Mouse (Mus musculus) inflammation-experienced regulatory T-cells (primary cell): ENCODE results near the gene Fasn. TPM values are rescaled to one million over a fixed set of nuclear protein-coding genes. Genes with fewer than 3 reads are reported as not detected.

Experiments
- polyA plus RNA-seq, 2 experiments: library from polyadenylated mRNA; unstranded; fragments of 100-300 nt; shearing (Covaris generic); gene quantifications; one replicate each; pipeline ENCODE4 v1.2.1; 2017

Fasn gene
- polyA plus RNA-seq: 10 to 100 TPM; 43.4 to 45.6 TPM

DNA sequence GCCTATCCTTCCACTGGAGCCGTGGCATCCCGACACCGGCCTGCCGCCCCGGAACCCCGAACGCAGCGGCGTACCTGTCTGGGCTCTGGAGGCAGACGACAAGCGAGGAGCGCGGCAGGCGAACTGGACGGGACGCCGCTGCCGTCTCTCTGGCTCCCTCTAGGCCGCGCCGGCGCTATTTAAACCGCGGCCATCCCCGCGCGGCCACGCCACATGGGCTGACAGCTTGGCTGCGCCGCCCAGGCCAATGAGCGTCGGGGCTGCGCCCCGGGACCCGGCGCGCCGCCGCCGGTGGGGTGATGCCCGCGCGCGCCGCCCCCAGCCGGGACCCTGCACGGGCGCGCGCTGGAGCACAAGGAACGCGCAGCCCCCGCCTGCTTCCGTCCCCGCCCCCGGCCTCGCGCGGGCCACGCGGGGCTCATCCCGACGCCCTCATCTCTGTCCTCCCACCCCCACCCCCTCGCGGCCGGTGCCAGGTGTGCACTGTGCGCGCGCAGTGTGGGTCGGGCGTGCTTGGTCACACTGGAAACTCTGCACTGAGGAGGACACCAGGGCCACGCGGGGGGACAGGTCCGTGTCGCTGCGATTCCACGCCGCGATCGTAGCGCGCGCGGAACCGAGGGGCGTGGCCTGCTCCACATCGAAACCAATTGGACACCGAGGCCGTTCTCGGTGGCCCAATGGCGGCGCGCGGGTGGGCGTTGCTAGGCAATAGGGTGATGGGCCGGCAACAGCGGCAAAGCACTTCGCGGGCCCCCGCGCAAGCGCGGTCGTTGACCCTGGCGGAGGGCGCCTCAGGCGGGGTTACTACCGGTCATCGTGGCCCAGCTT, at the start of gene Fasn:
Gene Fasn, minus strand, starts transcription at position 592 of the 831 bp plus-strand sequence.

DNA sequence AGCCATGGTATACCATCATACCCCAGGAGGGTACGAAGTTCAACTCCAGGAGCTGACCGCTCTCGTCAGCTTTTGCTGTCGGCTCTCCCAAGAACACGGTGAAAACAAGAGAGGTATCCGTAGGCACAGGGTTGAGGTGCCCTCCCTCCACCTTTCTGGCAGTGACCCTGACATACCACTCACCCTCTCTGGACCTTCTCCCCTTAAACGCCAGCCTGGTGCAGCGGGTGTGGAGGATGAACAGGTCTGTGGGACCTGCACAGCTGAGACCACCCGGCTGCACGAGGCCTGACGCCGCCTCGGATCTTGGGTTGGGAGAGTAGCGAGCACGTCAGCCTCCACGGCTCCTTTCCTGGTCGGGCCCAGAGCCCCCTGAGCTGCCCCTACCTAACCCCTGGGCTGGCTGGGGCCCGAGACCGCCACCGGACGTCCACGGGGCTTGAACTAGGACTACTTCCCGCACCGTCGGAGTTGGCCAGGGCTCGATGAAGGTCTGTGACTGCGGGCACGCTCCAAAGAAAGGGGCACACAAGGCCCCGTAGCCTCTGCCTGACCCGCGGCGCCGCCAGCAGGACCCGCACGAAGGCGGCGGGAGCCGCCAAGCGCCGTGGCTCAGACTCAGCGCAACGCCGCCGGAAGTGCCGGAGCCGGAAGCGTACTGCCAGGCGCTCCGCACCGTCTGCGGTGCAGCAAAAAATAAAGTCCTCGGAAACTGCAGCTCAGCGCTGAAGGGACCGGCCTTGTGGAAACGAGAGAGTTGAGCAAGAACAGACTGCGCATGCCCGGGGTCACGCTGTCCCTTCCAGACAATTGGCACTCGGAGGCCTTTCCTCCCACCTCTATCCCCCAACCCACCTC, 28.4 kb downstream of the Fasn start, which contains the start of gene Dus1l:
Gene Dus1l, minus strand, starts transcription at position 648 of the 858 bp plus-strand sequence.

DNA sequence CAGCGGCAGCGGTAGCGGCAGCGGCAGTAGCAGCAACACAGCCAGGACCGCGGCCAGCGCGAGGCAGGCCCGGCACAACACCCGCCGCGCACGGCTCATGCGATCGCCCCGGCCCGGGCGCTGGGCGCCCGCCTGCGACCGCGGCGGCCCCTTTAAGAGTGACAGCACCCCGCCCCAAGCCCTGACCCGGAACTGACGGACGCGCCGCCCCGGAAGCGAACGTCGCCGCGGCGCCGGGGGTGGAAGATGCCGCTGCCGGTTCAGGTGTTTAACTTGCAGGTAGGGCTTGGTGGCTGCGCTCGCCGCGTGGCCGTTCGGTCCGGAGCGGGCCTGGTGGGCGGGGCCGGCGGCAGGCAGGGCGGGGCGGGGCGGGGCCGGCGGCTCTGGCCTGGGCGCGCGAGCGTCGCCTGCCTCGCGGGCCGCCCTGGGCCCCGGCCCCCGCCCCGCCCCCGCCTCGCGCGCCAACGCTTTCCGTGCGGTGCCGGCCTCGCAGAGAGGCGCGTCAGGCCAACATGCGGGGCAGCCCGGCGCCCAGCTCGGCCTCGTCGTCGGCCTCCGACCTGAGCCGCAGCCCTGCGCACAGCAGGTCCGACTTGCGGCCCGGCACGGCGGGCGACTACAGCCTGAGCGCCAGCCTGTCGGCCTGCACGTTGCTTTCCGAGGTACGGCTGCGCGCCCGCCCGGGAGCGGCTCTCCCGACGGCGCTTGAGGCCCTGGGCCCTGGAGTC, 40.1 kb downstream of the Fasn start, which contains the start of the genes Rfng and Gps1:
Gene Rfng, minus strand, starts transcription at position 144 of the 728 bp plus-strand sequence.
Gene Gps1, plus strand, starts transcription at position 209 of the 728 bp plus-strand sequence.

DNA sequence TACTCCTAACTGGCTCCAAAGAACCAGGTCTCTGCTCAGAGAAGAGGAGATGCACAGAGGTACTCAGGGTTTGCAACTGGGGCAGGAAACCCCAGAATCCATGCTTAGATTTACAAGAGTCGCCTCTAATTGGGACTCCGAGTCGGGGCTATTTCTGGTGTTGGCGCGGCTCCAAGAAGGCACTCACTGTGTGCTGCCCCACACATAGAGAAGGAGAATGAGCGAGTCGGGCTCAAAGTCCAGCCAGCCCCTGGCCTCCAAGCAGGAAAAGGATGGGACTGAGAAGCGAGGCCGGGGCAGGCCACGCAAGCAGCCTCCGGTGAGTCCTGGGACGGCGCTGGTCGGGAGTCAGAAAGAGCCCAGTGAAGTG, 61.7 kb downstream of the Fasn start, which contains the start of gene Hmga1b:
Gene Hmga1b, plus strand, starts transcription at position 123 of the 370 bp plus-strand sequence.

Other genes with a start within 250 kb of the Fasn start
- gene Arhgdia, start 242.9 kb downstream of the Fasn start, polyA plus RNA-seq: 100 to 1,000 TPM; 707 to 884 TPM
- gene Alyref, start 226.2 kb downstream of the Fasn start, polyA plus RNA-seq: 100 to 1,000 TPM; 253 to 299 TPM
- 100 to 1,000 TPM; 116 to 144 TPM for gene Anapc11, start 226.1 kb downstream of the Fasn start, polyA plus RNA-seq
- 1 to 10 TPM in 1 of 2 experiments, not detected in 1; 1.0 TPM for gene Npb, start 216.1 kb downstream of the Fasn start, polyA plus RNA-seq
- gene Pcyt2, start 206.6 kb downstream of the Fasn start, polyA plus RNA-seq: 100 to 1,000 TPM; 142 to 194 TPM
- 100 to 1,000 TPM; 275 to 320 TPM for gene Sirt7, start 199.3 kb downstream of the Fasn start, polyA plus RNA-seq
- 10 to 100 TPM; 22.8 to 25.0 TPM for gene Mafg, start 190.9 kb downstream of the Fasn start, polyA plus RNA-seq
- 1 to 10 TPM in 1 of 2 experiments, under 1 TPM in 1; 0.43 to 3.8 TPM for gene Pycr1, start 180.8 kb downstream of the Fasn start, polyA plus RNA-seq
- under 1 TPM; 0.38 to 0.75 TPM for gene Myadml2, start 176.4 kb downstream of the Fasn start, polyA plus RNA-seq
- under 1 TPM; 0.11 to 0.97 TPM for gene Notum, start 163.4 kb downstream of the Fasn start, polyA plus RNA-seq
- 100 to 1,000 TPM; 142 to 153 TPM for gene Aspscr1, start 151.6 kb downstream of the Fasn start, polyA plus RNA-seq
- gene Cenpx, start 110.8 kb downstream of the Fasn start, polyA plus RNA-seq: 100 to 1,000 TPM; 111 to 157 TPM
- 10 to 100 TPM; 64.1 to 74.7 TPM for gene Lrrc45, start 110.6 kb downstream of the Fasn start, polyA plus RNA-seq
- gene Rac3, start 103.1 kb downstream of the Fasn start, polyA plus RNA-seq: 1 to 10 TPM in 1 of 2 experiments, under 1 TPM in 1; 0.87 to 1.8 TPM
- gene Dcxr, start 97.3 kb downstream of the Fasn start, polyA plus RNA-seq: 10 to 100 TPM in 1 of 2 experiments, 1 to 10 TPM in 1; 7.4 to 23.4 TPM
- not detected for gene Cbr2, start 92.4 kb downstream of the Fasn start, polyA plus RNA-seq
- 10 to 100 TPM; 27.2 to 28.0 TPM for gene Hmga1b, start 61.8 kb downstream of the Fasn start, polyA plus RNA-seq
- 10 to 100 TPM; 34.6 to 49.4 TPM for gene Rfng, start 40.3 kb downstream of the Fasn start, polyA plus RNA-seq
- gene Gps1, start 40.3 kb downstream of the Fasn start, polyA plus RNA-seq: 100 to 1,000 TPM; 160 to 176 TPM
- gene Dus1l, start 28.1 kb downstream of the Fasn start, polyA plus RNA-seq: 10 to 100 TPM; 76.1 to 76.4 TPM
- gene Ccdc57, start 108.3 kb upstream of the Fasn start, polyA plus RNA-seq: 1 to 10 TPM in 1 of 2 experiments, under 1 TPM in 1; 0.48 to 1.1 TPM
- gene Slc16a3, start 123.9 kb upstream of the Fasn start, polyA plus RNA-seq: 1 to 10 TPM; 4.9 to 9.9 TPM
- 100 to 1,000 TPM; 149 TPM for gene Csnk1d, start 166.8 kb upstream of the Fasn start, polyA plus RNA-seq
- gene Cd7, start 214.9 kb upstream of the Fasn start, polyA plus RNA-seq: 10 to 100 TPM; 74.6 to 85.2 TPM
- gene Sectm1b, start 239.0 kb upstream of the Fasn start, polyA plus RNA-seq: not detected